Mouse (Mus musculus): ENCODE data around the gene Smoc2.

GRCm38 (mm10) chr17:14383981-14384380, 104.7 kb downstream of the Smoc2 start:
- no peak for TF ChIP-seq POLR2A (IDR thresholded peaks at IDR 0.05; ENCODE audit: borderline replicate concordance, low read depth, low read length)
- no peak for TF ChIP-seq CTCF (IDR thresholded peaks at IDR 0.05; ENCODE audit: low read depth, low read length)

All from bone marrow macrophage, adult 2 months (primary cell).